ENCODE assay signal across 19 mouse cellular contexts in the genomic region with DNA sequence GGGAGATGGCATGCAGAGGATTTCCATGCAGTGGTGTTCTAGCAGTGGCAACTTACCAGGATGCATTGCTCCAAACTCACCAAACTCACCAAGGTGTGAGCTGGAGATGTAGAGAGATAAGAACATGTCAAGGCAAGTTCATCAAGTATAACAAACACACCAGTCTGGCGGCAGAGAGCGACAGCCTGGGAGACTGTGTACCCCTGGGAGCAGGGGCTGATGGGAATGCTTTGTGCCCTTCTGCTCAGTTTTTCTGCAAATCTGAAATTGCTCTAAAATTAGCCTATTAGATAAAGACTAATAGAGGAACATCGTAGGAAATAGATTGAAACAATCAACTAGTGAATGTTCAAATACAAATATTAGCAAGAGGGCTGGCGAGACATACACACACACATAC. TPM values are rescaled to one million over a fixed set of nuclear protein-coding genes. Genes with fewer than 3 reads are reported as not detected.
"Had no signal": no experiment of that assay in that cellular context is flagged by ENCODE, and none has a peak within 500 bp of the region (broad histone marks: within the 10 kb centered on the region; RNA-seq: fewer than 3 reads in every experiment).

No protein-coding gene starts in this region.

- DNase-seq: gastrocnemius, adult 2 months; gastrocnemius, postnatal 10 days; gastrocnemius, postnatal 25 days; heart, adult 18-20 months; heart, postnatal 10 days; heart, postnatal 4 days; kidney, adult 18-20 months; kidney, adult 8-10 months; liver; liver, embryonic 13.5 days; liver, postnatal 0 days had no signal

RNA-seq across cellular contexts. Expression of gene Gpr12, which starts 6.6 kb away (rescaled TPM):
- total RNA-seq: gastrocnemius, adult 2 months; gastrocnemius, postnatal 25 days; gastrocnemius, postnatal 4 days; granulocyte monocyte progenitor cell, adult 5-6 weeks; heart, adult 8-10 months; heart, postnatal 10 days; heart, postnatal 4 days had no signal

RNA-seq across cellular contexts. Expression of gene Gm3415, which starts 35.7 kb away (rescaled TPM):
- total RNA-seq: gastrocnemius, adult 2 months; gastrocnemius, postnatal 10 days; gastrocnemius, postnatal 25 days; gastrocnemius, postnatal 4 days; granulocyte monocyte progenitor cell, adult 5-6 weeks; heart, adult 18-20 months; heart, adult 8-10 months; heart, postnatal 10 days; heart, postnatal 25 days; heart, postnatal 4 days; layer of hippocampus, adult 18-20 months; left cerebral cortex, adult 2 months; left cerebral cortex, postnatal 14 days; left cerebral cortex, postnatal 36 days had no signal

RNA-seq across cellular contexts. Expression of gene Gm3409, which starts 54.2 kb away (rescaled TPM):
- total RNA-seq: gastrocnemius, adult 2 months; gastrocnemius, postnatal 10 days; gastrocnemius, postnatal 25 days; gastrocnemius, postnatal 4 days; granulocyte monocyte progenitor cell, adult 5-6 weeks; heart, adult 18-20 months; heart, adult 8-10 months; heart, postnatal 10 days; heart, postnatal 25 days; heart, postnatal 4 days; layer of hippocampus, adult 18-20 months; left cerebral cortex, adult 2 months; left cerebral cortex, postnatal 14 days; left cerebral cortex, postnatal 36 days had no signal
